ENCODE assay signal across 27 mouse cellular contexts in the genomic region with DNA sequence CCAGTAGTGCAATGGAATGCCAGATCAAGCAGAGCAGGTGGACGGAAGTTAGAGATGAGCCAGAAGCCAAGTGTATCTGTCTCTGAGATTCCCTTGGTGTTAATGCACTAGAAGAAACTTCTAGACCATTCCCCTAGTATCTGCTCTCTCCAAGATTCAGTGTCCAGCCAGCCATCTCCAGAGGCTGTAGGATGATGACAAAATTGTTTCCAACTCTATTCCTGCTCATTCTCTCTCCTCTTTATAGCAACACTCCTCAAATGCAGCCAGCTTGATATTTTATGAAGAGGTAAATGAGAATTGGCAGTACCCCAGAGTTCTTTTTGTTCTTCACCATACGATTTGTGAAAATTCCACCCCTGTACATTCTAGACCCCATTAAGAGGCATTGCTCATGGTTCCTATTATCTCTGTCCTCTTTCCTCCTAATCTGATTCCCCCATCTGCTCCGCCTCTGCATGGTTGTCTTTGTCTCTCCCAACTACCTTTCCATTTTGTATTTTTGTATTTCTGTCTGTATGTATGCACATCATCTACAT.
"Had no signal": no experiment of that assay in that cellular context is flagged by ENCODE, and none has a peak within 500 bp of the region (broad histone marks: within the 10 kb centered on the region; RNA-seq: fewer than 3 reads in every experiment).

No protein-coding gene starts in this region.

- ATAC-seq: hindbrain, embryonic 16.5 days; inflammation-experienced regulatory T-cells, adult 6 months; intestine, embryonic 15.5 days; intestine, postnatal 0 days; liver, embryonic 12.5 days had no signal

- H3K4me3 ChIP-seq: gastrocnemius, adult 2 months; heart, adult 2 months; heart, embryonic 13.5 days; heart, embryonic 15.5 days; hindbrain, embryonic 10.5 days; hindbrain, embryonic 12.5 days; intestine, embryonic 15.5 days; layer of hippocampus, adult 2 months; limb, embryonic 13.5 days; limb, embryonic 15.5 days; liver, embryonic 12.5 days had no signal

- H3K27ac ChIP-seq: gastrocnemius, adult 2 months; heart, adult 2 months; heart, embryonic 13.5 days; heart, embryonic 15.5 days; hindbrain, embryonic 10.5 days; hindbrain, embryonic 12.5 days; hindbrain, embryonic 14.5 days; intestine, embryonic 15.5 days; layer of hippocampus, adult 2 months; limb, embryonic 13.5 days; limb, embryonic 15.5 days; liver, embryonic 12.5 days; liver, embryonic 14.5 days had no signal

- DNase-seq: gastrocnemius, adult 2 months; gastrocnemius, postnatal 10 days; gastrocnemius, postnatal 25 days; heart, adult 2 months; heart, postnatal 4 days; kidney, adult 18-20 months; kidney, adult 8-10 months; kidney, postnatal 10 days; kidney, postnatal 25 days; kidney, postnatal 4 days; layer of hippocampus, adult 9-11 months; layer of hippocampus, postnatal 36 days; left cerebral cortex, postnatal 4 days had no signal
